Mouse (Mus musculus): Measurements from ENCODE around the gene Rcan2.

Gene Rcan2

DNA sequence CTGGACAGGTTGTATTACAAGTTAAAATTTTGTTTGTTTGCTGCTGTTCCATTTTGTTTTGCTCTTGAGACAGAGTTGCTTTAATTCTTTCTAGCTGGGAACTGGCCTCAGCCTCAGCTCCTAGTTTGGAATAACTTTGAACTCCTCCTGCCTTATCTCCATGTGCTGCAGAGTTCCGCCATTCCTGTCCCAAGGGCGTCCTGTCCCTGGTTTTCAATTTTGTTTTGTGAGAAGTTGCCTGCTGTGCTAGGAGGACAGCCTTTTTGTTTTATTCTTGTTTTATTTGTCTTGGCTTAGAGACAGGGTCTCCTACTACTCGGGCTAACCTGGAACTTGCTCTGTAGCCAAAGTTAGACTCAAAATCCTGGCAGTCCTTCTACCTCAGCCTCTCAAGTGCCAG lies 26.1 kb downstream of the Rcan2 start:
- no peak for DNase-seq

DNA sequence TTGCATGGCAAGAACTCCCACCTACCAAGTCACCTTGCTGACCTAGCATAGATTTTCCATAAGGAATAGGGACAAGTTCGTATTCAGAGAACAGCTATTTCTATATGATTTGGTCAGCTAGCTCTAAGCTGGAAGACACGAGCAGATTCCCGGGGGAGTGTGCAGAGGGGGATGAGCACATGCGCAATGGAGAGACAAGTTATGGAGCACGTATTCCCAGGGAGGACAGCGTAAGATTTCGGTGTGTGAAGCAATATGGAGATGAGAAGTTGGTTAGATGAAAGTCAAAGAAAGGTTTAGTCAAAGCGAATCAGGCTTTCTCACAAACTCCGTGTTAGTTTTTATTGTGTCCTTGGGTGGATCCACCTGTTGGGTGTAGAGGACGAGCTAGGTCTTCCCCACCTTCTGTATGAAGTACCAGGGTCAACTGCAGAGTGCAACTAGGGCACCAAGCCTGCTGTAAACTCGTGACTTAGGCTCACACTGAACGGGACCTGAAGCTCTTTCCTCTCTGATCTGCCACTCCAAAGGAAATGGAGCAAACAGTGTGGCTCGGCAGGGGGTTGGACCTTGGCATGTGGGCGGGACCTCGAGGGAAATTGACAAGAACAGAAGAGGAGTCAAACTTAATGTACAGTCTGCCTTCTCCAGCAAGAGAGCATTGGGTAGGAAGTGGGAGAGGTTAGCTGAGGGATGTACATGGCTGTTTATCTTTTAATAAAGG lies 31.4 kb downstream of the Rcan2 start:
- no peak for DNase-seq

DNA sequence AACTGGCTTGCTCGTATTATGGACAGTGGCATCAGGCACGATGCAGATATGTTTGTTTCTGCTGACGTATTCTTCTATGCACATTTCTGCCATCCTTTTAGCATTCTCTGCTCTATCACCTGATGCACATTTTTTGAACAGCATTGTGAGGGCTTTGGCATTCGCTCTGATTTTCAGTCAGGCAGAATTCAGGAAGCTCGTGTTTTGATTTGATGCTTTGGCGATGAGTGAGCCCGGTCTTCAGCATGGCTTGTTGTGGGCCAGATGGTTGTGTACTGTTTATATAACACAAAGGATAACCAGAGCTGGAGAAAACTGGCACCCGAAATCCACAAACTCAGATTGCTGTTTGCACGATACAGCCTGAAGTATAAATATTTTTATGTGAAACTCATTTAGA lies 39.1 kb downstream of the Rcan2 start:
- no peak for DNase-seq

DNA sequence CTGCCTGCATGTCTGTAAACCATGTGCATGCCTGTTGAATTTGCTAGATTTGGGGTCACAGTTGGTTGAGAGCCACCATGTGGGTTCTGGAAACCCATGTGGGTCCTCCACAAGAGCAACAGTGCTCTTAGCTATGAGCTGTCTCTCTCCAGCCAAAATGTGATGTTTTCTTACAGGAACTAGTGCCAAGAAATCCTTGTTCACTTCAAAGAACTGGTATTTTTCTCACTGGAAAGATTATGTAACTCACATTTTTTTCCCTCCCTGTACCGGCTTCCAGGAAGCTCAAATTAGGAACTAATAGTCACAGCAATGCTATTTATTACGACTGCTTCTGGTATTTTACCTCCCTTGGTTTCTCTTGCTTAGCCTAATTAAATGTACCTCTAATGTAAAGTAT lies 45.6 kb downstream of the Rcan2 start:
- no peak for DNase-seq

DNA sequence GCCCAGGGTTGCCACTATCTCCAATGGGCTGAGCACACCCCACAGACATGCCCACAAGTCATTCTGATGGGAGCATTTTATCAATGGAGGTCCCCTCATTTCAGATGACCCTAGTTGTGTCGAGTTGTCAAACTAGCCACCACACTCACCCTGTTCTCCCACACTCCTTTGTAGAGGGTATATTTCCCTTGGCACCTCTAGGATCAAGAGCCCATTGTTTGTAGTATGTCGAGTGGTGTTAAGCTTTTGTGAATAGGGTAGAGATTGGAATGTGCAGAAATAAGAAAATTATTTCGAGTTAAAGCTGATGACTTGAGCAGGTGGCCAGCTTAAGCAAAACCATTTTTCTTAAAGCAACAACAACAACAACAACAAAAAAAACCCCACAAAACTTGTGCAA lies 47.8 kb downstream of the Rcan2 start:
- no peak for DNase-seq

DNA sequence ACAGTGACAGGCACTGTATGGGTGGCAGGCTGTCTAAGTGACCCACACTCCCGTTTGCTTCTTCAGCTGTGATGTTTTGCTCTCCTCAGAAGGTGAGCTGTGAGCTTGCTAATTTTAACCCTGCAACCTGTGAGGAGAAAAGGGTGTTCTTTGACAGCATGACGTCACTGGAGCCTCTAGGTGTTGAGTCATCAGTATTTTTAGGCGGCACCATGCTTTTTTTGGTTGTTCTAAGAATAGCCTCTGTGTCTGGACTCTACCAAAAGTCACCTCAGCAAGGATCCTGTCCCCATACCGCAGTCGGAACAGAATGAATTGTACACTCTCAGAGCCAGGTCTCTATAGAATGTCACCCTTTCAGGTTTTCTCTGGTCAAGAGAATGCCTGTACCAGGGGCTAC lies 54.0 kb downstream of the Rcan2 start:
- DNase-seq: no peak

DNA sequence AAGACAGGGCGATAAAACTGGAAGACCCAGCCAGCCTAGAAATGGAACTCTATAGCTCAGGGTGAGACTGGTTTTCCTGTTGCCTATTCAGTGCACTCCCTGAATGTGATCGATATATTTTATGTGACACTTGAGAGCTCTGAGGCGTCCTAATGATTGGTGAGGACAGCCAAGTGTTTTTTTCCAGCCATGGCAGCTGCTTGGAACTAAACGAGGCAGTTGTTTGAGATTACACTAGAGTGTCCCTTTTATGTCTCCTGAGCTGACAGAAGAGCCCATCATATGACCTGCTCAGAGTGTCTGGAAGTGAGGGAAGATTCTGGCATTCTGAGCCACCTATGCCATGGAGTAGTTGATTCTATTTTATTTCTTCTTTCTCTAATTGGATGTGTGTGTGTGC lies 54.9 kb downstream of the Rcan2 start:
- no peak for DNase-seq

DNA sequence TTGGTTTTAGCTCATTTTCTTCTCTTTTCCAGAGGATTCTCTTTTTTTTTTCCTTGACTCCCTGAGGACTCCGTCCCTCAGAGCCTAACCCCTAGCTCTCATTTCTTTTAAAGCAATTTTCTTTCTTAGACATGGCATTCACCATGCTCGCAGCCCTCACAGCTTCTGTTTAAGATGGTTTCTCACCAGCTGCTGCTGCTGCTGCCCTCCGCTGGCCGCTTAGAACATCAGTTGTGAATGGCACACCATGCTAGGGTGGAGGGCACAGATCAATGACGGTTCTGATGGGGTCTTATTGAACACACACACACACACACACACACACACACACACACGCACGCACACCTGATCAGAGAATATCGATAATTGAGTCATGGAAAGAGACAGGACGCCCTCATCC lies 67.7 kb downstream of the Rcan2 start:
- no peak for DNase-seq

DNA sequence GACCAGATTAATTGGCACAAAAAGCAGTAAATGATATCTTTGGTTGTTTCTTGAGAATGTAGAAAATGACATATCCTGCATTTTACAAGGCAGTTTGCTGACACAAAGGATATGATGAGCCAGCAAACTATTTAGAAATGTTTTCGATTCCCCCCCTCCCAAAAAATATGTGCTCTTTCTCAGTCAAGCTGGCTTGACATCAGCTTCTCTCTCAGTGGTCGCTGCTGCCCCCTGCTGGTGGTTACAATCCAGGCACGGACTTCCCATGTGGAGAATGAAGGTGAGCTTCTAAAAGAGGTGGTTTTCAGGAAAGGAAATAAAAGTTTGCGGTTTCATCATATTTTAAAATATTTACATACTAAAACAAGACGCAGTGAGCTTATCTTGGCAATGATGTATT lies 68.5 kb downstream of the Rcan2 start:
- DNase-seq: peak; percentile 58

DNA sequence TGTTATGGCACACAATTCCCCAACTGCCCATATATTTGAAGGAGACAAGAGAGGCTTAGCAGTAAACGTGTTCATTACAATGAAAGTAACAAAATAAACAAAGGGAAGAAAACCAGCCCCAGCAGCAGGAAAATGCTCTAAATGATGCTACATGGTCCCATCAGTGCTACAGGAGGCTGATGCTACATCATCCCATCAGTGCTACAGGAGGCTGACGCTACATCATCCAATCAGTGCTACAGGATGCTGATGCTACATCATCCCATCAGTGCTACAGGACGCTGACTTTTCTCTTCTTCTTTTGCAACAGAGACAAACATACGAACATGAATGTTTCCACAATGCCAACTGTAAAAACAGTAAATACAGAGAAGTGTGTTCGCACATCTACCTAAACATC lies 73.3 kb downstream of the Rcan2 start:
- no peak for DNase-seq

DNA sequence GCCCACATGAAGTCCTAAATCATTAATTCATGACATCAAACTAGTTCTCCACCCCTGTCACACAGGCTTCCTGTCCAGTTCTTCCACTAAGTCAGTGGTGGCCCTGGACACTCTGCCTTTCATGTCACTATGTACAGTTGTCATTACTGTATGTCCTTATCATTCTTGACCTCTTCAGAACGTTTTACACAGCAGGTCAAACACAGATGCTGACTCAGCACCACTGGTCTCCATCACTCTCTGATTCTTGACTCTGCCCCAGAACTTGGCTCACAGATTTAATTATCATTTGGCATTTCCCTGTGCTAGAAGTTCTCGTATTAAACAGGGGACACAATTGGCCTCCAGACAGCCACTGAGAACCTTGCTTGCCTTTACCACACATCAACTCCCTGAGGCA lies 76.3 kb downstream of the Rcan2 start:
- no peak for DNase-seq

DNA sequence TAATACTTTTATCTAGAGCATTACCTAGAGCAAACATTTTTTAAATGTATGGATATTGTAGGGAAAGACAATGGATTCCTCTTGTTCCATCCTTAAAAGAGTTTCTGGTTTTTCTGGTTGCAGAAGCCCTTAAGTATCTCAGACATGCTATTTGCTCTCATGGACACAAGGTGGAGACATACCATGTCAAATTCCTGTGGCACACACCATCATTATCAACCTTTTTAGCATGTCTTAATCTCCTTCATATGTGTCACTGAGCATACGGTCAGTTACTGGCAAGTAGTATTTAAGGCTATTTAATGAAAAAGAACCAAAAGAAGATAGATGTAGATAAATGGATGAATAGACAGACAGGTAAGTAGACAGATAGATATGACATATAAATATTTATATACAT lies 81.9 kb downstream of the Rcan2 start:
- no peak for DNase-seq

DNA sequence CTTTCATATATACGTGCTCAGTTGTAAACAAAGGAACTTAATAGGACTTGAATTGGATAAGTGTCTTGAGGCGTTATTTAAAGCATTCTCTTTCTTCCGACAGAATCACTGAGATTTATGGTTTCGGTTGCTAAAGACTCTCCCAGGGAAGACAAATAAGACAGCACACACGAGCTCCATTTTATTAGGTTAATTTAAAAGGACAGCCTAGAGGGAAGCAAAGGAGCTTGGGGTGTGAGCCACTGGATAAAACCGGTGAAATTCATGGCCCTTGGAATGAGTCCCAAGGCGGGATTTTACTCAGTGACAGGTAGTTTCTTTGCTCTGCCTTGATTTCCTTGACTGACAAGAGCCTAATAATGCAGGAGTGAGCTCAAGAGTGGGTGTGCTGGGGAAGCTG lies 85.1 kb downstream of the Rcan2 start:
- DNase-seq: no peak

DNA sequence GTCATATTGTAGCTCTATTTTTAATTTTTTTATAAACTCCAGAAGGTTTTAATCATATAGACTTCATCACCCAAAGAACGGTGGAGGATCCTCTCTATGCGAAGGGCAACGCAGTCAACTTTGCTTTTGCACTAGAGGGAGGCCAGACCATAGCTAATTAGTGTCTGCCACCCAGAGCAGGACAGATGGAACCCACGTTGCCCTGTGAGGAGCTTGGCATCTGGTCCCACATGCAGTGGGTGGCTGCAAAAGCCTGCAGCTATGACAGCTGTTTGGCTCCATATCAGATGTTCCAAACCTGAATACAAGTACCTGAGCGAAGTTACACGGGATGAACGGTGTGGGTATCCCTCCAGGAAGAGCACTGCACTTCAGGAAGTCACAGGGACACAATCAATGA lies 86.8 kb downstream of the Rcan2 start:
- no peak for DNase-seq

DNA sequence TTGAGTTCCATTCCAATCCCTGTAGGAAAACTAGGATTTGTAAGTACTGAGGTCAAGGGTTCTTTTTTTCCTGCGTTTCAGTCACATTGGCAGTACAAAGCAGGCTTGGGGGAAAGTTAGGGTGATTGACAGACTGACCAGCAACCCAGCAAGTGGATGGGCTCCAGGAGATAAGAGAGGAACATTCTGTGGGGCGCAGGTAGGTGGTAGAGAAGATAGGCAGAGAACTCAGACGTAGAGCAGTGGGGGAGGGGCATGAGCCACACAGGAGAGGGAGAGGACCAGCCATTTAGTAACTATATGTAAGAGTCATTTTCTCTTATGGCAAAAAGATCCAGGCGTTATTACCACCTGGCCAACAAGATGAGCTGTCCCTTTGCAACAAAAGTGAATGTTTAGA lies 96.2 kb downstream of the Rcan2 start:
- no peak for DNase-seq

DNA sequence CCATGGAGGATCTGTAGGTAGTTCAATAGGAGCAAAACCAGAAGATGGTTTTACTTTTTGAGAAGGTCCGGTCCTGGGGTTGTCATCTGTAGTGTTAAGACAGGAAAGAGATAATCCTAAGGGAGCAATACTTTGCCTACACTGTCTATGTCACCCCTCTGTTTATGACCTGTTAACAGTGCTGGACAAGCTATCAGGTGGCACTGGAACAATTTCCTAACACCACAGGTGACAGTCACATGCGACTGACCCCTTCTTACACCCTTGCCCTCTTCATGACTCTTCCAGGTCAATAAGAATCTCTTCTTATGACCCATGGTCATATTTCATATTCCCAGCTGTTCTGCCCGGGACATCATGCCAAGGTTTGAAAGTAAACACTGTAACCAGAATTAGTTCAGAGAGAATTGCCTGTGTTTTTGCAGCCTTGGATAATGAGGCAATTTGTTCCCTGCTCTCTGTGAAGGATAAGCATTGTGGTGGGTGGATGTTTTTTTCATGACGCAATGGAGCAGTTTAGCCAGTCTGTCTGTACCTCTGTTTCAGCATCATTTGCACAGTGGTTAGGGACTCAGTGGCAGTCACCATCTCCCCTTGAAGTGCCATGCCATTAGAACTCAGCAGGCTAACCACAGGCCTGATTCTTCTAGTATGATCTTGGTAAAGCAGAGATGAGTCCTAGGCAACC lies 98.4 kb downstream of the Rcan2 start:
- no peak for DNase-seq

DNA sequence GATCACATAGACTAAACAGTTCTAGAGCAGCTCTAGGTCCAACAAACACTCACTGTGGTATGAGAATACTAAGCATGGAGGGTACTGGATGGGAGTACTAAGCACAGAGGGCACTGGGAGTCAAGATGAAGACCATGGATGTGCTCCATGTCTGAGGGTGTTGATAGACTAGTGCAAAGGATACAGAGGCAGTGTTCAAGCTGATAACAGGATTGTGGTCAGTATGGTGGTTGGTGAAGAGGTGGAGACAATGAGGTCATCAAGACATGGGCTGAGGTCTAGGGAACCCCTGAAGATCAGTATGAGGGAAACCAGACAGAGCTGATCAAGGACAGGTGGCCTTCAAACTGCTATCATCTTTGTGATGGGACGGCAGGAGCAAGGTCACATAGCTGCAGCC lies 99.0 kb downstream of the Rcan2 start:
- no peak for DNase-seq

DNA sequence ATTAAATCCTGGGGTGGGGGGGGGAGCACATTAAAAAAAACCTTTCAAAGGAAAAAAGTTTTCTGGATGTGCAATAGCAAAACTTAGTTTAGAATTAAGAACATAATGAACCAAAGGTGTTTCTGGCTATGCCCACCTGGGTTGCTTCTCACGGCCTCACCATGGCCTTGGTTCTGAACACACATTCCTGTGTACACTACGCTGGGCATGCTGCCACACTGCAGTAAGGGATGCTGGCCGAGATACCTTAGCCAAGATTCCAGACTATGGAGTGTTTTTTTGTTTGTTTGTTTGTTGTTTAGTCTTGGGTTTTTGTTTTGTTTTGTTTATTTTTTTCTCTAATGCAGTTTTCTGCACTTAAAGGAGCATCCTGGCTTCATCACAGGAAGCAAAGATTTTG lies 100.3 kb downstream of the Rcan2 start:
- no peak for DNase-seq

DNA sequence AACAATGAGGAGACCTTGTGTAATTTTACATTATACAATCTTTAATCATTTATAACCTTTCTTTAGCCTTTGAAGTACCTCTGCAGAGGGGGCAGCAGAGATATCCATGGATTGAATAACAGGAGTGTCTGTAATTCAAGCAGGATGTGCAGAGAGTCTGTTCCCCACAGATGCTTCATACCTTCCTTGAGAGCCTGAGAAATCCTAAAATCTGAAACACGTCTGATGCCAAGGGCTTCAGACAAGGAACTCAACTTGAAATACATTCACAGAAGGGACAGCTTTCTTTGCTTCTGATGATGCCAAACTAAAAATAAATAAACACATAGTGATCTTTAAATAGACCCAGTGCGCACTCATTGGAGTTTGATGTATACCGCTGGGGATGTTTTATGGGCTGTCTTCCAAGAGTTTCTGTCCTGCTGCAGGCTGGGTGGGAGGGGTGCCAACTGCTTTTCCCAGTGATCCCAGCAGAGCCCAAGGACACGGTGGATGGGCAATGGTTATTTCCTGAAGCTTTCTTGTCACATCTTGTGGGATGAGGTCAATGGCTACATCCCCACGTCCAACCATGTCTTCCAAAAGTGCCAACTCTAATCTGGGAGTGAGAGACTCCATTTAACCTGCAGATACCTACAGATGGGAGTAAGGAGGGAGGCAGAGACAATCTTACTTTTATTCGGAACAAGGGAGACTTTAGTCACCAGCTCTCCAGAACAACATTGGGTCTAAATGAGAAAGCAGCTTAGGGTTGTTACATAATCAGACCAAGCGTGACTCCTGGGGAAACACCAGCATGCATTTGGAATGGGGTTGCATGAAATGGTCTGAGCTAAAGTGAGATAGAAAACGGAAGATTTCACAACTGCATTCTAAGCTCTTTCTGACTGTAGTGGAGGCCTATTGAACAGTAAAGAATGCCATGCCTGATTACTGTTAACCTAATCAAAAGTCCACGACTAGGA lies 102.9 kb downstream of the Rcan2 start:
- DNase-seq: no peak

DNA sequence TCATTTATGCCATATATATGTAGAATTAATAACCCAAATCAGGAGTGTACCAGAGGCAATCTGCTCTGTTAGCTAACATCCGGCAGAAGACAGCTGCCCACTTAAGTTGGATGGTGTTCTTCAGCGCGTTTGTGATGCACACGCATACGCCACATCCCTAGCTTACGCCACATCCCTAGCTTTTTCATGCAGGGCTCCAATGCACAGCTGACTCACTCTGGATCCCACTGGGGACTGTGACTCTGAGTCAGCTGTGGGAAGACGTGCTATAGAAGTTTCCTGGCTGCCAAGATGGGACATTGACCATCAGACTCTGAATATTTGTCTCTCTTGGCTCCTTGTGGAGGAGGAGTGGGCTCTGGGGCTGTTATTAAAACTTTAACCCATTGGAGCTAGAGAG lies 103.7 kb downstream of the Rcan2 start:
- no peak for DNase-seq

DNA sequence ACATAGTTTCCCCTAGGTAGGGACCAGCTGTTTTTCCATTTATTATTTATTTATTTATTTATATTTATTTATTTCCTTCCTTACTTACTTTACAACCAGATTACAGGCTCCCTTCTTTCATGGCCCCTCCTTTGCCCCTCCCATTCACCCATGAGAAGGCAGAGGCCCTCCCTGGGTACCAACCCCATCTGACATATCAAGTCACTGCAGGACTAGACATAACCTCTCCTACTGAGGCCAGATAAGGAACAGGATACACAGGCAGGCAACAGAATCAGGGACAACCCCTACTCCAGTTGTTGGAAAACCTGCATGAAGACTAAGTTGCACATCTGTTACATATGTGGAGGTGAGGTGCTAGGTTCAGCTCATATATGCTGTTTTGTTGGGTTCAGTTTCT lies 105.6 kb downstream of the Rcan2 start:
- DNase-seq: no peak

DNA sequence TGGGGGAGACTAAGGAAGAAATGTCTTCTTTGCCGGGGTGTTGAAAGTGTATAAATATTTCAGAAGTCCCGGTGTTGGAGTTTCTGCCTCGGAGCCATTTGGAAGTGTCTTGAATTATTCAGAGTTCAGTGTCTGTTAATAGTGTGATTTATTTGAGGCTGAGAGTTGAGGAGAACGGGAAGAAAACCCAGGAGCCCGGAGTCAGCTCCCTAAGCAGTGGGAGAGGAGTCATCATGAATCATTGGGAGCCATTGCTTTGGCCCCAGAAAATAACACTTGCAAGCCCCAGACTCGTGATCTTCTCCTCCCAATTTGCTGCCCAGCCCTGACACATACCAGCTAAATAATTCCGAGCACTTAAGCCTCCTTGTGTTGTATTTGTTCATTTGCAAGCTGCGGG lies 115.0 kb downstream of the Rcan2 start:
- DNase-seq: no peak

DNA sequence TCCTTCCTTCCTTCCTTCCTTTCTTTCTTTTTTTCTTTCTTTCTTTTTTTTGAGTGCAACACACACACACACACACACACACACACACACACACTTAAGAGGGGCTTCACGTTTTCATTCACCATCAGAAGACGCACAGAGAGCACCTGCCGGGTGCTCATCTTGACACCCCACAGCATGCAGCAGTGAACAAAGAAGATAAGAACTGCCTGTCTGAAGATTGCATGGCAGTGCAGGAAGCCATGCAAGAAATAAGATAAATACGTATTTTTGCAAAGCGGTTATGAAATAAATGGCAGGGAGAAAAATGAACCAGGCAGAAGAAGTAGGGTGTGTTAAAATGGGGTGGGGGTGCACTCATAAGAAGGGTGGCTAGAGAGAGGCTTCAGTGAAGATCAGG lies 116.0 kb downstream of the Rcan2 start:
- no peak for DNase-seq

DNA sequence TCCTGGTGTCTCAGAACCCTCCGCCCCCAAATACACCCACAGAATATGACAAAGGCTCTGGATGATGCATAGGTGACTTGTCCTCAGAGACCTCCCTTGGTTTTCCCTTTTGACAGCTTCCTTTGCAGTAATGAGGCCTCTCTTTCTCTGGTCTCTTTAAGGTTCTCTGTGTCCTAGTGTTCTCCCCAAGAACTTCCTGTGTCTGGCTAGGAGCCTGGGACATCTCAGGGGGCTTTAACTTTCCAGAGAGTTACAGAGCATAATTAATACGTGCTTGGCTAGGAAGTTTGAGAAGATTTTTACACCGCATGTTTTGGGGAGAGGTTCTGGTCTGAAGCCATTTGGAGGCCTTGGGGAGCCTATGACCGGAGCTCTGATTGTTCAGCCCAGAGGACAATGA lies 128.7 kb downstream of the Rcan2 start:
- DNase-seq: no peak
